Mouse (Mus musculus) kidney, embryonic 14.5 days (tissue): Measurements from ENCODE around the gene Gm49450. TPM values are rescaled to one million over a fixed set of nuclear protein-coding genes. Genes with fewer than 3 reads are reported as not detected.

Experiments used
- polyA plus RNA-seq: library from polyadenylated mRNA; unstranded; fragments of >200 nt; fragmentation: Nextera tagmentation; extraction: Ambion mirVana; gene quantifications from 2 replicates; pipeline ENCODE4 v1.2.1, GENCODE M21; 2014

The Gm49450 gene
- polyA plus RNA-seq, 1 experiment from 2014 or later, result not detected

Other genes starting within 250 kb of the Gm49450 start
- gene Ccdc65, start 245.3 kb downstream of the Gm49450 start, polyA plus RNA-seq, result 0.69 and 1.0 TPM in 2 replicates
- 28.8 and 33.4 TPM in 2 replicates for gene Fkbp11, start 225.4 kb downstream of the Gm49450 start, polyA plus RNA-seq
- 29.8 and 39.7 TPM in 2 replicates for gene Arf3, start 190.3 kb downstream of the Gm49450 start, polyA plus RNA-seq
- gene Wnt10b, start 175.4 kb downstream of the Gm49450 start, polyA plus RNA-seq, result not detected in 2 replicates
- not detected in 2 replicates for gene Wnt1, start 163.7 kb downstream of the Gm49450 start, polyA plus RNA-seq
- 1.4 TPM in 2 replicates for gene Ddn, start 144.1 kb downstream of the Gm49450 start, polyA plus RNA-seq
- 67.8 and 83.7 TPM in 2 replicates for gene Prkag1, start 122.0 kb downstream of the Gm49450 start, polyA plus RNA-seq
- 17.5 and 21.4 TPM in 2 replicates for gene Kmt2d, start 82.3 kb downstream of the Gm49450 start, polyA plus RNA-seq
- 14.4 and 22.4 TPM in 2 replicates for gene Rhebl1, start 59.0 kb downstream of the Gm49450 start, polyA plus RNA-seq
- gene Dhh, start 55.0 kb downstream of the Gm49450 start, polyA plus RNA-seq, result 0.54 and 0.84 TPM in 2 replicates
- gene Lmbr1l, start 35.3 kb downstream of the Gm49450 start, polyA plus RNA-seq, result 5.5 and 8.6 TPM in 2 replicates
- 1,971 and 2,088 TPM in 2 replicates for gene Tuba1b, start 19.0 kb downstream of the Gm49450 start, polyA plus RNA-seq
- gene Tuba1a, start 152 bp upstream of the Gm49450 start, polyA plus RNA-seq, result 891 and 921 TPM in 2 replicates
- gene Tuba1c, start 76.3 kb upstream of the Gm49450 start, polyA plus RNA-seq, result 187 and 196 TPM in 2 replicates
- gene Prph, start 101.6 kb upstream of the Gm49450 start, polyA plus RNA-seq, result 0.13 and 0.31 TPM in 2 replicates
- gene Troap, start 121.0 kb upstream of the Gm49450 start, polyA plus RNA-seq, result 27.3 and 31.7 TPM in 2 replicates
- gene C1ql4, start 134.3 kb upstream of the Gm49450 start, polyA plus RNA-seq, result 0.43 and 1.3 TPM in 2 replicates
- 5.4 and 7.1 TPM in 2 replicates for gene Dnajc22, start 139.6 kb upstream of the Gm49450 start, polyA plus RNA-seq
- gene Spats2, start 172.4 kb upstream of the Gm49450 start, polyA plus RNA-seq, result 51.5 and 55.2 TPM in 2 replicates